Mouse (Mus musculus) neural tube, embryonic 13.5 days (tissue): ENCODE measurements around the gene Twf2. TPM values are rescaled to one million over a fixed set of nuclear protein-coding genes. Genes with fewer than 3 reads are reported as not detected.

Experiments
- ATAC-seq: fragments of 200-750 bp; cut with Nextera tagmentation; 2 replicates; pipeline ENCODE4 v1.8.0; 2017; ENCODE audit warnings: low read depth, mild to moderate bottlenecking, moderate TSS enrichment, moderate library complexity
- H3K27ac ChIP-seq: fragments of 300-500 bp; sonication (generic); replicated peaks from 2 replicates; pipeline ENCODE4 v1.5.1; 2015; ENCODE audit warnings: moderate library complexity, mild to moderate bottlenecking, inconsistent platforms
- H3K27me3 ChIP-seq: fragments of 300-500 bp; sonication (generic); 2 replicates; pipeline ENCODE4 v1.6.1; 2015; ENCODE audit warnings: mild to moderate bottlenecking, inconsistent platforms
- H3K36me3 ChIP-seq: fragments of 300-500 bp; sonication (generic); 2 replicates; pipeline ENCODE4 v1.6.1; 2015; ENCODE audit warnings: mild to moderate bottlenecking, inconsistent platforms
- H3K4me1 ChIP-seq: fragments of 300-500 bp; sonication (generic); replicated peaks from 2 replicates; pipeline ENCODE4 v1.6.1; 2015; ENCODE audit warnings: inconsistent platforms
- H3K4me2 ChIP-seq: fragments of 300-500 bp; sonication (generic); 2 replicates; pipeline ENCODE4 v1.6.1; 2015; ENCODE audit warnings: inconsistent platforms, mild to moderate bottlenecking, moderate library complexity
- H3K4me3 ChIP-seq: fragments of 300-500 bp; sonication (generic); 2 replicates; pipeline ENCODE4 v1.5.1; 2015; ENCODE audit warnings: mild to moderate bottlenecking, inconsistent platforms
- H3K9ac ChIP-seq: fragments of 300-500 bp; sonication (generic); 2 replicates; pipeline ENCODE4 v1.6.1; 2015; ENCODE audit warnings: moderate library complexity, mild to moderate bottlenecking, inconsistent platforms
- H3K9me3 ChIP-seq: fragments of 300-500 bp; sonication (generic); 2 replicates; pipeline ENCODE4 v1.6.1; 2016; ENCODE audit warnings: inconsistent platforms
- WGBS: fragments of 180-500 bp; shearing (Covaris S2); methylation state at CpG from one replicate; pipeline ENCODE4 v1.1.7; 2015; 5-methylcytosine and 5-hydroxymethylcytosine counted together
- polyA plus RNA-seq: library from polyadenylated mRNA; unstranded; fragments of >200 nt; fragmentation: Nextera tagmentation; extraction: Ambion mirVana; gene quantifications from 2 replicates; pipeline ENCODE4 v1.2.1, GENCODE M21; 2015

Gene Twf2
- polyA plus RNA-seq, 1 experiment from 2014 or later = 57.1 TPM

DNA sequence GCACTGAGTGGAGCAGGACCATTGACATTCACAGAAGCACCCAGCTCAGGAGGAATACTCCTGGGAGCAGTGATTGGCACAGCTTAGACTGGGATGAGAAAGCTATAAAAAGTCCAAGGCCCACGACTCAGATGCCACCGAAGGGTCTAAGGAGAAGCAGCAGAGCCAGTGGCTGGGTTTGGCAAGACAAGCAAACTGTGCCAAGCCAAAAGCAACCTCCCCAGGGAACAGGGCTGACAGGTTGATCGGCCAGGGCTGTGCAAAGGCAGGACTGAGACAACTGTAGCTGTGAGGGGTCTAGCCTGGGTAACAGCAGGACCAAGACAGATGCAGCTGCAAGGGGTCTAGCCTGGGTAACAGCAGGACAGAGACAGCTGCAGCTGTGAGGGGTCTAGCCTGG lies 30.0 kb downstream of the Twf2 start:
- no peak overlapping the region for H3K4me2 ChIP-seq
- H3K9me3 ChIP-seq = no peaks in the 10 kb centered on the region
- no peaks in the 10 kb centered on the region for H3K4me1 ChIP-seq
- H3K4me3 ChIP-seq = no peak overlapping the region
- no peaks in the 10 kb centered on the region for H3K27me3 ChIP-seq
- 92% methylated on average over 3 of the region's 3 CpGs for WGBS
- H3K36me3 ChIP-seq = peaks cover 58% of the 10 kb centered on the region
- no peak for ATAC-seq
- H3K9ac ChIP-seq = no peak overlapping the region
- H3K27ac ChIP-seq = no peak overlapping the region

- H3K4me1 ChIP-seq = no peaks in the 10 kb centered on the region
- peaks cover 68% of the 10 kb centered on the region for H3K36me3 ChIP-seq
- 75% methylated on average over 6 of the region's 6 CpGs for WGBS
- H3K9me3 ChIP-seq = no peaks in the 10 kb centered on the region
- H3K4me3 ChIP-seq = no peak overlapping the region
- H3K27me3 ChIP-seq = no peaks in the 10 kb centered on the region
- no peak overlapping the region for H3K27ac ChIP-seq
- H3K9ac ChIP-seq = no peak overlapping the region
- ATAC-seq = no peak
- no peak overlapping the region for H3K4me2 ChIP-seq
These were observed 31.0 kb downstream of the Twf2 start for GRCm38 (mm10) chr9:106233953-106234352.

GRCm38 (mm10) chr9:106235194-106235830 lies 32.4 kb downstream of the Twf2 start:
- Histone ChIP-seq H3K9ac (no peak overlapping the region), H3K9me3 (no peaks in the 10 kb centered on the region), H3K4me2 (no peak overlapping the region), H3K27ac (no peak overlapping the region), H3K4me3 (no peak overlapping the region), H3K4me1 (no peaks in the 10 kb centered on the region), H3K27me3 (no peaks in the 10 kb centered on the region), H3K36me3 (peaks cover 81% of the 10 kb centered on the region)
- no peak for ATAC-seq
- 85% methylated on average over 23 of the region's 23 CpGs for WGBS

- WGBS = 94% methylated on average over 23 of the region's 23 CpGs
- no peak overlapping the region for H3K4me3 ChIP-seq
- no peaks in the 10 kb centered on the region for H3K4me1 ChIP-seq
- no peaks in the 10 kb centered on the region for H3K9me3 ChIP-seq
- no peak overlapping the region for H3K27ac ChIP-seq
- H3K9ac ChIP-seq = no peak overlapping the region
- H3K4me2 ChIP-seq = no peak overlapping the region
- H3K27me3 ChIP-seq = no peaks in the 10 kb centered on the region
- ATAC-seq = no peak
- peaks cover 91% of the 10 kb centered on the region for H3K36me3 ChIP-seq
These were observed 33.4 kb downstream of the Twf2 start for GRCm38 (mm10) chr9:106236156-106236817.

DNA sequence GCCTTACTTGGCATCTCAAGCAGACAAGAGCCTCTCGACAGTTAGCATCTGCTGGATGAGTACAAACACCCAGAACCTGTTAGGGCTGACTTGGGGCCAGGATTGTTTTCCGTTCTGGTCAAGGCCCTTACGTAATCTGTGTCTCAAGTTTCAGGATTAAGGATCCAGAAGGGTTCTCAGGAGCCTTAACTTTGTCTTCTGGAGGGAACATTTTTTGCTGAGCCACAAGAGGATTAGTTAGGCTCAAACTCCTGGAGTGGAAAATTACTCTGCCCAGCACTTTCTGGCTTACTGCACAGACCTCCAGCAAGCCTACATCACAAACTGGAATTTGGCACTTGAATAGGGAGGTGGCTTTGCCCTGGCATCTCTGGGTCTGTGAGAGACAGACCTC lies 33.9 kb downstream of the Twf2 start:
- Histone ChIP-seq H3K4me3 (no peak overlapping the region), H3K27me3 (no peaks in the 10 kb centered on the region), H3K4me1 (no peaks in the 10 kb centered on the region), H3K36me3 (peaks cover 96% of the 10 kb centered on the region), H3K9me3 (no peaks in the 10 kb centered on the region), H3K9ac (no peak overlapping the region), H3K4me2 (no peak overlapping the region), H3K27ac (no peak overlapping the region)
- WGBS = 88% methylated on average over 3 of the region's 3 CpGs
- no peak for ATAC-seq

- peaks cover 100% of the 10 kb centered on the region for H3K36me3 ChIP-seq
- no peak overlapping the region for H3K27ac ChIP-seq
- H3K4me3 ChIP-seq = no peak overlapping the region
- ATAC-seq = no peak
- H3K4me2 ChIP-seq = no peak overlapping the region
- H3K27me3 ChIP-seq = no peaks in the 10 kb centered on the region
- WGBS = 94% methylated on average over 8 of the region's 8 CpGs
- H3K9me3 ChIP-seq = no peaks in the 10 kb centered on the region
- no peak overlapping the region for H3K9ac ChIP-seq
- H3K4me1 ChIP-seq = no peaks in the 10 kb centered on the region
These were observed 34.5 kb downstream of the Twf2 start for GRCm38 (mm10) chr9:106237401-106237800.

DNA sequence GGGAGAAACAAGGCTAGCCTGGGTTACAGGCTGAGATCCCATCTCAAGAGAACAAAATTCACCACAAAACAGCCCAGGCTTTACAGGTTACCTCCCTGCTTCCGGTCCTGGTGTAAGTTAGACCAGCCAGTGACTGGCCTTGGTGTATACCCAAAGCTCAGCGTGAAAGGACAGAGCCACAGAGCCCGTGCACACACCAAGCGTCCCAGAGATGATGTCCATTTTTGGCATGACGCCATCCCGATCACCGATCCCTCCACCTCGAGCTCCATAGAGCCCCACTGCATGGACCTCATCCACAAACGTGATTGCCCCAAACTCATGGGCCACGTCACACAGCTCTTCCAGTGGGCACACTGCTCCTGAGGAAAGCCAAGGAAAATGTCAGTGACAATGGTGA lies 35.0 kb downstream of the Twf2 start:
- Histone ChIP-seq H3K27ac (no peak overlapping the region), H3K4me1 (no peaks in the 10 kb centered on the region), H3K4me3 (no peak overlapping the region), H3K4me2 (no peak overlapping the region), H3K9me3 (no peaks in the 10 kb centered on the region), H3K9ac (no peak overlapping the region), H3K27me3 (no peaks in the 10 kb centered on the region), H3K36me3 (peaks cover 100% of the 10 kb centered on the region)
- 95% methylated on average over 10 of the region's 10 CpGs for WGBS
- no peak for ATAC-seq

DNA sequence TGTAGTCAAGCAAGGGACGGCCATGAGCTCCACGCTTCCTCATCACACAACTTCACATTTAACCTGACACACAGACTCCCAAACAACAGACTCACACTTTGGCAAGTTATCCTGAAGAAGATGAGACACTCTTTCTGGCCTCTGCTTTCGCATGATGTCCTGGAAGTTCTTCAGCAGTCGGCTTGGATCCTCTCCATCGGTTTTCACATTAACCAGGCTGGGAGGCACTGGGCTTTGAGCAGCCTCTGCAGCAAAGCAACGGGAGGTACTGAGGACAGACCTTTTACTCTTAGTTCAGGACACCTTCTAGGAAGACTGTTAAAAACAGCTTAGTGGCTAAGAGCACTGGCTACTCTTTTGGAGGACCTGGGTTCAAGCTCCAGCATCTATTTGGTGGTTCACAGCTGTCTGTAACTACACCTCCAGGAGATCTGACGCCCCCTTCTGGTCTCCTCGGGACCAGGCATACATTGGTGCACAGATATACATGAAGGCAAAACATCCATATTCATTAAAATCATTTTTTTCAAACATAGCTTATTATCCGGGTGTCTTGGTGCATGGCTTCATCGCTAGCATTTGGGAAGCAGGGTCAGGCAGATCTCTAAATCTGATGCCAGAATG lies 38.7 kb downstream of the Twf2 start:
- Histone ChIP-seq H3K36me3 (peaks cover 76% of the 10 kb centered on the region), H3K27me3 (no peaks in the 10 kb centered on the region), H3K9me3 (no peaks in the 10 kb centered on the region), H3K4me1 (peaks cover 7% of the 10 kb centered on the region), H3K9ac (no peak overlapping the region), H3K4me3 (no peak overlapping the region), H3K4me2 (no peak overlapping the region), H3K27ac (no peak overlapping the region)
- ATAC-seq = no peak
- 89% methylated on average over 10 of the region's 10 CpGs for WGBS

- H3K27me3 ChIP-seq = no peaks in the 10 kb centered on the region
- H3K27ac ChIP-seq = peak overlapping the region; percentile 28; the same call in 1 of the 2 replicates
- H3K4me3 ChIP-seq = no peak overlapping the region
- peaks cover 15% of the 10 kb centered on the region for H3K4me1 ChIP-seq
- H3K9me3 ChIP-seq = no peaks in the 10 kb centered on the region
- 86% methylated on average over 19 of the region's 19 CpGs for WGBS
- no peak overlapping the region for H3K9ac ChIP-seq
- H3K4me2 ChIP-seq = no peak overlapping the region
- peaks cover 63% of the 10 kb centered on the region for H3K36me3 ChIP-seq
- ATAC-seq = no peak
These were observed 40.0 kb downstream of the Twf2 start for GRCm38 (mm10) chr9:106242813-106243488.

DNA sequence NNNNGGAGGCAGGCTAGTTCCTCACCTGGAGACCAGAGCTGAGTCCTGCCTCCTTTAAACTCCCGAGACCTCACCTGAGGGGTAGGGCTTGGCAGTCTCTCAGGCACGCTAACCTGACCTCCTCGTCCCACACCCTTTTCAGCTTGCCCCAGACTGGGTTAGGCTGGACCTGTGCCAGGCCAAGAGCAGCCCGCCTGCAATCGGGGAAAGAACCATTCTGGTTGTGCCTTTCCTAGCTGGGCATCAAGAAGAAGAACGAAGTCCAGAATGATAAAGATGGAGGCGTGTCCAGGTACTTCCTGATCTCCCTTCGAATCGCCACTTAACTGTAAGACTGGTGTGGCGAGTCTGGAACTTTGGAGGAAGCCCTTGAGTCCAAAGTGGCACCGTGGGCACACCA lies 46.6 kb downstream of the Twf2 start:
- Histone ChIP-seq H3K4me1 (peaks cover 49% of the 10 kb centered on the region), H3K4me2 (no peak overlapping the region), H3K4me3 (no peak overlapping the region), H3K27me3 (no peaks in the 10 kb centered on the region), H3K9ac (no peak overlapping the region), H3K9me3 (no peaks in the 10 kb centered on the region), H3K27ac (0 out of 2 replicates have a peak overlapping the region, but pooled peaks have one; percentile 3), H3K36me3 (peaks cover 8% of the 10 kb centered on the region; the same call in 1 of the 2 replicates)
- WGBS = 89% methylated on average over 11 of the region's 11 CpGs
- ATAC-seq = no peak

- no peak for ATAC-seq
- H3K9me3 ChIP-seq = no peaks in the 10 kb centered on the region
- no peaks in the 10 kb centered on the region for H3K27me3 ChIP-seq
- no peak overlapping the region for H3K4me2 ChIP-seq
- H3K9ac ChIP-seq = no peak overlapping the region
- H3K36me3 ChIP-seq = peaks cover 2% of the 10 kb centered on the region; the same call in 1 of the 2 replicates
- WGBS = 49% methylated on average over 4 of the region's 4 CpGs
- no peak overlapping the region for H3K27ac ChIP-seq
- peaks cover 49% of the 10 kb centered on the region for H3K4me1 ChIP-seq
- H3K4me3 ChIP-seq = no peak overlapping the region
These were observed 47.3 kb downstream of the Twf2 start for GRCm38 (mm10) chr9:106250245-106250644.

- H3K9me3 ChIP-seq = no peaks in the 10 kb centered on the region
- H3K4me3 ChIP-seq = no peak overlapping the region
- no peaks in the 10 kb centered on the region for H3K27me3 ChIP-seq
- H3K4me2 ChIP-seq = no peak overlapping the region
- no peak overlapping the region for H3K9ac ChIP-seq
- no peaks in the 10 kb centered on the region for H3K36me3 ChIP-seq
- H3K4me1 ChIP-seq = peaks cover 47% of the 10 kb centered on the region
- ATAC-seq = no peak
- no peak overlapping the region for H3K27ac ChIP-seq
- 76% methylated on average over 8 of the region's 8 CpGs for WGBS
These were observed 48.2 kb downstream of the Twf2 start for GRCm38 (mm10) chr9:106251066-106251465.
